Mouse (Mus musculus) neural tube, embryonic 15.5 days (tissue): ENCODE data around the gene Slc12a3. TPM values are rescaled to one million over a fixed set of nuclear protein-coding genes. Genes with fewer than 3 reads are reported as not detected.

ENCODE experiments used
- ATAC-seq: fragments of 200-750 bp; cut with Nextera tagmentation; 2 replicates; pipeline ENCODE4 v1.8.0; 2017; ENCODE audit warnings: mild to moderate bottlenecking, moderate TSS enrichment, moderate library complexity; ENCODE audit not compliant: low FRiP score
- H3K27ac ChIP-seq: fragments of 300-500 bp; sonication (generic); replicated peaks from 2 replicates; pipeline ENCODE4 v1.5.1; 2015; ENCODE audit warnings: mild to moderate bottlenecking, inconsistent platforms
- H3K27me3 ChIP-seq: fragments of 300-500 bp; sonication (generic); replicated peaks from 2 replicates; pipeline ENCODE4 v1.6.1; 2015; ENCODE audit warnings: inconsistent platforms
- H3K36me3 ChIP-seq: fragments of 300-500 bp; sonication (generic); 2 replicates; pipeline ENCODE4 v1.6.1; 2015; ENCODE audit warnings: inconsistent platforms
- H3K4me1 ChIP-seq: fragments of 300-500 bp; sonication (generic); 2 replicates; pipeline ENCODE4 v1.6.1; 2015; ENCODE audit warnings: inconsistent platforms
- H3K4me2 ChIP-seq: fragments of 300-500 bp; sonication (generic); 2 replicates; pipeline ENCODE4 v1.6.1; 2015; ENCODE audit warnings: inconsistent platforms, mild to moderate bottlenecking, moderate library complexity
- H3K4me3 ChIP-seq: fragments of 300-500 bp; sonication (generic); replicated peaks from 2 replicates; pipeline ENCODE4 v1.5.1; 2015; ENCODE audit warnings: mild to moderate bottlenecking, inconsistent platforms
- H3K9ac ChIP-seq: fragments of 300-500 bp; sonication (generic); replicated peaks from 2 replicates; pipeline ENCODE4 v1.6.1; 2015; ENCODE audit warnings: mild to moderate bottlenecking, inconsistent platforms
- H3K9me3 ChIP-seq: fragments of 300-500 bp; sonication (generic); replicated peaks from 2 replicates; pipeline ENCODE4 v1.6.1; 2016; ENCODE audit warnings: inconsistent platforms
- WGBS: fragments of 180-500 bp; shearing (Covaris S2); methylation state at CpG from one replicate; pipeline ENCODE4 v1.1.7; 2015; ENCODE audit warnings: mixed read lengths; 5-methylcytosine and 5-hydroxymethylcytosine counted together
- polyA plus RNA-seq: library from polyadenylated mRNA; unstranded; fragments of >200 nt; fragmentation: Nextera tagmentation; extraction: Ambion mirVana; gene quantifications from 2 replicates; pipeline ENCODE4 v1.2.1, GENCODE M21; 2015

The Slc12a3 gene
- polyA plus RNA-seq, 1 experiment from 2014 or later: 0.10 TPM

GRCm38 (mm10) chr8:94304412-94304811, 24.6 kb upstream of the Slc12a3 start:
- H3K4me1 ChIP-seq: no peaks in the 10 kb centered on the region
- no peak overlapping the region for H3K27ac ChIP-seq
- WGBS: 100% methylated on average over 2 of the region's 2 CpGs
- ATAC-seq: no peak
- no peaks in the 10 kb centered on the region for H3K27me3 ChIP-seq
- H3K36me3 ChIP-seq: peaks cover 85% of the 10 kb centered on the region
- no peak overlapping the region for H3K9ac ChIP-seq
- no peaks in the 10 kb centered on the region for H3K9me3 ChIP-seq
- H3K4me3 ChIP-seq: no peak overlapping the region
- no peak overlapping the region for H3K4me2 ChIP-seq

GRCm38 (mm10) chr8:94306989-94307513, 21.9 kb upstream of the Slc12a3 start:
- no peak overlapping the region for H3K27ac ChIP-seq
- no peaks in the 10 kb centered on the region for H3K27me3 ChIP-seq
- no peaks in the 10 kb centered on the region for H3K9me3 ChIP-seq
- H3K4me3 ChIP-seq: no peak overlapping the region
- ATAC-seq: no peak
- 84% methylated on average over 7 of the region's 7 CpGs for WGBS
- no peak overlapping the region for H3K4me2 ChIP-seq
- no peak overlapping the region for H3K9ac ChIP-seq
- no peaks in the 10 kb centered on the region for H3K4me1 ChIP-seq
- H3K36me3 ChIP-seq: peaks cover 88% of the 10 kb centered on the region

- H3K4me3 ChIP-seq: no peak overlapping the region
- H3K36me3 ChIP-seq: peaks cover 88% of the 10 kb centered on the region
Observed at GRCm38 (mm10) chr8:94307652-94308051, 21.3 kb upstream of the Slc12a3 start.

GRCm38 (mm10) chr8:94314069-94314468, 14.9 kb upstream of the Slc12a3 start:
- peaks cover 79% of the 10 kb centered on the region for H3K36me3 ChIP-seq
- no peaks in the 10 kb centered on the region for H3K4me1 ChIP-seq
- H3K27ac ChIP-seq: no peak overlapping the region
- 84% methylated on average over 2 of the region's 2 CpGs for WGBS
- ATAC-seq: no peak
- no peaks in the 10 kb centered on the region for H3K9me3 ChIP-seq
- no peak overlapping the region for H3K4me3 ChIP-seq
- H3K4me2 ChIP-seq: no peak overlapping the region
- H3K27me3 ChIP-seq: no peaks in the 10 kb centered on the region
- no peak overlapping the region for H3K9ac ChIP-seq

More at GRCm38 (mm10) chr8:94307652-94308051, 21.3 kb upstream of the Slc12a3 start:
- Histone ChIP-seq H3K27ac (no peak overlapping the region), H3K27me3 (no peaks in the 10 kb centered on the region), H3K4me1 (no peaks in the 10 kb centered on the region), H3K4me2 (no peak overlapping the region), H3K9ac (no peak overlapping the region), H3K9me3 (no peaks in the 10 kb centered on the region)
- ATAC-seq: no peak
- 65% methylated on average over 9 of the region's 9 CpGs for WGBS

- peaks cover 80% of the 10 kb centered on the region for H3K36me3 ChIP-seq
- H3K9me3 ChIP-seq: no peaks in the 10 kb centered on the region
- no peak overlapping the region for H3K4me3 ChIP-seq
- no peaks in the 10 kb centered on the region for H3K27me3 ChIP-seq
- H3K27ac ChIP-seq: no peak overlapping the region
- no peaks in the 10 kb centered on the region for H3K4me1 ChIP-seq
- no peak overlapping the region for H3K9ac ChIP-seq
- H3K4me2 ChIP-seq: no peak overlapping the region
- no peak for ATAC-seq
- WGBS: 97% methylated on average over 2 of the region's 2 CpGs
Observed at GRCm38 (mm10) chr8:94317249-94317648, 11.8 kb upstream of the Slc12a3 start.

- peaks cover 80% of the 10 kb centered on the region for H3K36me3 ChIP-seq
- H3K4me3 ChIP-seq: no peak overlapping the region
- H3K4me1 ChIP-seq: no peaks in the 10 kb centered on the region
- no peak overlapping the region for H3K27ac ChIP-seq
- WGBS: 93% methylated on average over 2 of the region's 2 CpGs
- H3K27me3 ChIP-seq: no peaks in the 10 kb centered on the region
- no peak overlapping the region for H3K9ac ChIP-seq
- no peak for ATAC-seq
- H3K9me3 ChIP-seq: no peaks in the 10 kb centered on the region
- no peak overlapping the region for H3K4me2 ChIP-seq
Observed at GRCm38 (mm10) chr8:94317691-94318090, 11.3 kb upstream of the Slc12a3 start.

GRCm38 (mm10) chr8:94320036-94320435, 9.0 kb upstream of the Slc12a3 start:
- H3K27ac ChIP-seq: no peak overlapping the region
- no peaks in the 10 kb centered on the region for H3K4me1 ChIP-seq
- no peaks in the 10 kb centered on the region for H3K27me3 ChIP-seq
- no peaks in the 10 kb centered on the region for H3K9me3 ChIP-seq
- H3K9ac ChIP-seq: no peak overlapping the region
- WGBS: 94% methylated on average over 2 of the region's 2 CpGs
- ATAC-seq: no peak
- no peak overlapping the region for H3K4me3 ChIP-seq
- H3K36me3 ChIP-seq: peaks cover 64% of the 10 kb centered on the region
- no peak overlapping the region for H3K4me2 ChIP-seq

- no peak for ATAC-seq
- Histone ChIP-seq H3K27me3 (no peaks in the 10 kb centered on the region), H3K4me1 (no peaks in the 10 kb centered on the region), H3K9me3 (no peaks in the 10 kb centered on the region), H3K27ac (no peak overlapping the region), H3K9ac (no peak overlapping the region), H3K4me2 (no peak overlapping the region), H3K4me3 (no peak overlapping the region), H3K36me3 (peaks cover 46% of the 10 kb centered on the region)
- WGBS: 86% methylated on average over 4 of the region's 4 CpGs
Observed at GRCm38 (mm10) chr8:94322083-94322482, 6.9 kb upstream of the Slc12a3 start.

GRCm38 (mm10) chr8:94323041-94323440, 6.0 kb upstream of the Slc12a3 start:
- peaks cover 38% of the 10 kb centered on the region for H3K36me3 ChIP-seq
- no peaks in the 10 kb centered on the region for H3K27me3 ChIP-seq
- no peak overlapping the region for H3K4me3 ChIP-seq
- H3K4me2 ChIP-seq: no peak overlapping the region
- H3K9me3 ChIP-seq: no peaks in the 10 kb centered on the region
- ATAC-seq: no peak
- H3K4me1 ChIP-seq: no peaks in the 10 kb centered on the region
- no peak overlapping the region for H3K27ac ChIP-seq
- WGBS: 91% methylated on average over 6 of the region's 6 CpGs
- no peak overlapping the region for H3K9ac ChIP-seq

GRCm38 (mm10) chr8:94324071-94324470, 4.9 kb upstream of the Slc12a3 start:
- ATAC-seq: no peak
- Histone ChIP-seq H3K9ac (no peak overlapping the region), H3K36me3 (peaks cover 29% of the 10 kb centered on the region), H3K4me3 (no peak overlapping the region), H3K27me3 (no peaks in the 10 kb centered on the region), H3K9me3 (no peaks in the 10 kb centered on the region), H3K27ac (no peak overlapping the region), H3K4me1 (no peaks in the 10 kb centered on the region), H3K4me2 (no peak overlapping the region)
- WGBS: 58% methylated on average over 12 of the region's 12 CpGs

GRCm38 (mm10) chr8:94326016-94326415, 3.0 kb upstream of the Slc12a3 start:
- Histone ChIP-seq H3K4me2 (no peak overlapping the region), H3K27me3 (no peaks in the 10 kb centered on the region), H3K9me3 (no peaks in the 10 kb centered on the region), H3K9ac (no peak overlapping the region), H3K36me3 (peaks cover 16% of the 10 kb centered on the region), H3K4me1 (no peaks in the 10 kb centered on the region), H3K27ac (no peak overlapping the region), H3K4me3 (no peak overlapping the region)
- ATAC-seq: no peak
- WGBS: 87% methylated on average over 4 of the region's 4 CpGs

GRCm38 (mm10) chr8:94330733-94331132, 1.7 kb downstream of the Slc12a3 start:
- no peak overlapping the region for H3K27ac ChIP-seq
- H3K36me3 ChIP-seq: no peaks in the 10 kb centered on the region
- H3K27me3 ChIP-seq: no peaks in the 10 kb centered on the region
- 32% methylated on average over 4 of the region's 4 CpGs for WGBS
- H3K4me3 ChIP-seq: no peak overlapping the region
- no peak overlapping the region for H3K4me2 ChIP-seq
- peak; percentile 63 for ATAC-seq
- no peak overlapping the region for H3K9ac ChIP-seq
- H3K9me3 ChIP-seq: no peaks in the 10 kb centered on the region
- no peaks in the 10 kb centered on the region for H3K4me1 ChIP-seq

GRCm38 (mm10) chr8:94333345-94333744, 4.3 kb downstream of the Slc12a3 start:
- no peaks in the 10 kb centered on the region for H3K27me3 ChIP-seq
- no peaks in the 10 kb centered on the region for H3K4me1 ChIP-seq
- no peaks in the 10 kb centered on the region for H3K36me3 ChIP-seq
- WGBS: 59% methylated on average over 5 of the region's 5 CpGs
- H3K9me3 ChIP-seq: no peaks in the 10 kb centered on the region
- H3K27ac ChIP-seq: no peak overlapping the region
- H3K9ac ChIP-seq: no peak overlapping the region
- H3K4me2 ChIP-seq: no peak overlapping the region
- no peak for ATAC-seq
- H3K4me3 ChIP-seq: no peak overlapping the region
